Mouse (Mus musculus): ENCODE measurements at regions not wholly inside any gene's neighbourhood (a gene's known extent, or its start where the extent isn't known, plus 50 kb on each side); places are given as distances from the start of the nearest gene placed in this dataset.

- Histone ChIP-seq H3K4me2 (replicated peaks) (no peak overlapping the region), H3K4me3 (no peak overlapping the region), H3K4me1 (no peaks in the 10 kb centered on the region), H3K27me3 (no peaks in the 10 kb centered on the region), H3K9ac (replicated peaks) (no peak overlapping the region), H3K9me3 (no peaks in the 10 kb centered on the region), H3K27ac (replicated peaks) (no peak overlapping the region), H3K36me3 (no peaks in the 10 kb centered on the region)
- no peak for ATAC-seq (replicated peaks)
- 57% methylated on average over 4 of the region's 4 CpGs for WGBS
Measured at GRCm38 (mm10) chr12:9948784-9949183, 378.9 kb downstream of the Osr1 start.

- Histone ChIP-seq H3K4me3 (no peak overlapping the region), H3K27me3 (no peaks in the 10 kb centered on the region), H3K4me1 (no peaks in the 10 kb centered on the region), H3K36me3 (no peaks in the 10 kb centered on the region), H3K9ac (replicated peaks) (no peak overlapping the region), H3K27ac (replicated peaks) (no peak overlapping the region), H3K4me2 (replicated peaks) (no peak overlapping the region), H3K9me3 (no peaks in the 10 kb centered on the region)
- WGBS = 85% methylated on average over 2 of the region's 2 CpGs
- ATAC-seq (replicated peaks) = no peak; the same call in 1 of the 2 replicates
Measured at GRCm38 (mm10) chr12:9952372-9952771, 382.5 kb downstream of the Osr1 start.

DNA sequence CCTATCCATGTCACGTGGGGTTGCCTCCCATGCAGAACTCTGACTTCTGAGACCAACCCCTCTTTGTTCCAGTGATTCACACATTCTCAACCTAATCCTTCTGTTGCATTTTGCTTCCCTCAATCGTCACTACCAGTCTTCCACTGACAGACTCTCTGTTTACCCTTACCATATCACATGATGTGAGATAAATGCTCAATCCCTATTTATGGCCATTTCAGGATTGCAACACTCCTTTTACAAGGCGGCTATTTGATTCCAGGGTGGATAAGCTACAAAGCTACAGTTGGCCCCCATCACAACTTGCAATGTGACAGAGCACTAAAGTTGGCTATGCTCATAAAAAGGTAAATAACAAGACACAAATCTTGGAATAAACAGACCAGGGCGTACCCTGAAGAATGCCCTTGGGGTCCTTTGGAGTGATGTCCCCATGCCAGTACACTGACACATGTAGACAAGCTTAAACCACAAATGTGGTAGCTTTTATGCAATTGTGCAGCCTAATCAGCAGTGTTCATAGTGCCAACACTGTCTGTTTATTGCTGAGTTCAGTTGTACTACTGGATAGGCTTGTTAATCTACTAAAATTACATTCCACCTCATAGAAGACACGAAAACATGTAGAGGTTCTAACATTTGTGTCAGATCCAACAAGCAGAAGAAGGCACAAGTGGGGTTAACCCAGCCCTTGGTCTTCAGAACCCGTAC is 384.4 kb downstream of the Osr1 start:
- Histone ChIP-seq H3K9me3 (no peaks in the 10 kb centered on the region), H3K4me1 (no peaks in the 10 kb centered on the region), H3K9ac (replicated peaks) (no peak overlapping the region), H3K4me3 (no peak overlapping the region), H3K27ac (replicated peaks) (no peak overlapping the region), H3K27me3 (no peaks in the 10 kb centered on the region), H3K4me2 (replicated peaks) (no peak overlapping the region), H3K36me3 (no peaks in the 10 kb centered on the region)
- WGBS = 84% methylated on average over 6 of the region's 6 CpGs
- no peak for ATAC-seq (replicated peaks)

DNA sequence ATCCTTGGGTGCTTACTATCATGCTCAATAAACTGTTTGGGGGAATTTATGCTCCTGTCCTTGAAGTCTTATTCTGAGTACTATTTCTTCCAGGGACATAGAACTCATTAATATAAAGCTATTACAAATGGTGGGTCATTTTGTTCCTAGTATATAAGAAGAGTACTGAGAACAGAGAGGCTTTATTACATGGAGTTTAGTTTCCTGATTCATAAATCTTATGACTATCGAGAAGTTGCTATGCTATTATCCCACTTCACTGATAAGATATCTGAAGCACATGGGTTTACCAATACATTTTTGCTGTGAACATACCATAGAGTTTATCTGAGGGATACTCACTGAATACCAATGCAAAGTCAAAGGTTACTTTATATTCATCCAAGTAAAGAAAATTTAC is 399.5 kb downstream of the Osr1 start:
- 83% methylated on average over 1 of the region's 1 CpGs for WGBS
- no peaks in the 10 kb centered on the region for H3K4me1 ChIP-seq
- no peak for ATAC-seq (replicated peaks)
- no peak overlapping the region for H3K4me2 ChIP-seq (replicated peaks)
- no peak overlapping the region for H3K4me3 ChIP-seq
- H3K36me3 ChIP-seq = no peaks in the 10 kb centered on the region
- no peak overlapping the region for H3K27ac ChIP-seq (replicated peaks)
- H3K27me3 ChIP-seq = no peaks in the 10 kb centered on the region
- no peak overlapping the region for H3K9ac ChIP-seq (replicated peaks)
- H3K9me3 ChIP-seq = no peaks in the 10 kb centered on the region

DNA sequence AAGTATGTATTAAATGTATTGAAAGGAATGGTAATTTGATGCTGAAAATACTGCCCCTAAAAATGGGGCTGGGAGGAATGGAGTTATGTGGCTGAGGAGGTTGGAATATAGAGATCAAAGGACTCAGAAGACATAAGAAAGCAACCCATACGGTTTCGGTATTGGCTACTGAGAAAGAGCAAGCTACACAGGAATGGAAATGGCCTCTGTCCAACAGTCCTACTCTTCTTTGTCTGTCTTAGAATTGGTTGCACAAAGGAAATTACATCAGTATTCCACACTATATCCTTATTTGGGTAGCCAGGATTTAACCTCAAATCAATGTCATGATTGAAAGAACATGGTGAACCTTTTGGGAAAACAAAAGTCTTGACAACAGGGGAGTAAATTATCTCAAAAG is 399.0 kb upstream of the Nt5c1b start:
- H3K27me3 ChIP-seq = no peaks in the 10 kb centered on the region
- H3K4me3 ChIP-seq = no peak overlapping the region
- H3K9ac ChIP-seq (replicated peaks) = no peak overlapping the region
- H3K9me3 ChIP-seq = no peaks in the 10 kb centered on the region
- WGBS = 38% methylated on average over 2 of the region's 2 CpGs
- H3K4me2 ChIP-seq (replicated peaks) = no peak overlapping the region
- no peak overlapping the region for H3K27ac ChIP-seq (replicated peaks)
- no peaks in the 10 kb centered on the region for H3K4me1 ChIP-seq
- no peaks in the 10 kb centered on the region for H3K36me3 ChIP-seq
- ATAC-seq (replicated peaks) = no peak

- no peak overlapping the region for H3K4me3 ChIP-seq
- H3K27ac ChIP-seq (replicated peaks) = no peak overlapping the region
- no peak overlapping the region for H3K9ac ChIP-seq (replicated peaks)
- H3K27me3 ChIP-seq = no peaks in the 10 kb centered on the region
- 34% methylated on average over 3 of the region's 3 CpGs for WGBS
- peaks cover 11% of the 10 kb centered on the region; the same call in 1 of the 2 replicates for H3K4me1 ChIP-seq
- no peaks in the 10 kb centered on the region for H3K9me3 ChIP-seq
- no peak overlapping the region for H3K4me2 ChIP-seq (replicated peaks)
- ATAC-seq (replicated peaks) = peak; percentile 77
- no peaks in the 10 kb centered on the region for H3K36me3 ChIP-seq
Measured at GRCm38 (mm10) chr12:9978494-9979112, 391.2 kb upstream of the Nt5c1b start.

DNA sequence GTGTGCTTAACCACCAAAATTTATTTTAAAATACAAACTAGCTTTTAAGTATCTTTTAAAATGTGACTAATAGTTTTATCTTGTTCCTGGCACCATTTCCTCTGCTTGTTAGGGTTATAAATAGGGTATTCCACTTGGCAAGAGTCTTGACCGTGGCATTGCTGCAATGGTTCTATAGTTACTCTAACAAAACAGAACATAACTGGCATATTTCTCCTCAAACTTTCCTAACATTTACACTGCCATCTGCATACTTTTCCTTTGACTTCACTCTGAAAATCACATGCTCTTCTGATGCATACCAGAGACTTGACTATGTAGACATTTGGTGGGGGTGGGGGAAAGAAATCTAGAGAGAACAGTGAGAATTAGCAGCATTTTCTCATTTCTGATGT is 390.7 kb upstream of the Nt5c1b start:
- H3K4me3 ChIP-seq = no peak overlapping the region
- H3K27me3 ChIP-seq = no peaks in the 10 kb centered on the region
- H3K9ac ChIP-seq (replicated peaks) = no peak overlapping the region
- H3K9me3 ChIP-seq = no peaks in the 10 kb centered on the region
- no peak overlapping the region for H3K4me2 ChIP-seq (replicated peaks)
- no peaks in the 10 kb centered on the region for H3K36me3 ChIP-seq
- no peak overlapping the region for H3K27ac ChIP-seq (replicated peaks)
- peaks cover 11% of the 10 kb centered on the region; the same call in 1 of the 2 replicates for H3K4me1 ChIP-seq
- peak; percentile 46; the same call in 1 of the 2 replicates for ATAC-seq (replicated peaks)
- WGBS = 49% methylated on average over 1 of the region's 1 CpGs

DNA sequence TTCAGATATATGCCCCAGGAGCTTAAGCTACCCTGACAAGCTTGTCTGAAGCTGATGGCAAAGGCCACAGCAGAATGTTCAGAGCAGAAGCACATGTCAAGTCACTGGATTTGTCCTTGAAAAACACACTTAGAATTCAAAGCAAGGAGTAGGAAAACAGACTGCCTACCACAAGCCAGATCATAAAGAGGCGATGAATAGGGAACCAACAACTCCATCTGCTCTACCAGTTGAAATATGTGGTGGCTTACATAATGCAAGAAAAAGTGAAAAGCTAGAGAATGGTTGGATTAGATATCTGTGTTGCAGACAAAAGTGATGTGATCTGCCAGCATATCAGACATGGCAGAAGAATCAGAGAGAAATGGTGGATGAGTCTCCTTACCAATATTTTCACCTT is 378.5 kb upstream of the Nt5c1b start:
- Histone ChIP-seq H3K9me3 (no peaks in the 10 kb centered on the region), H3K4me2 (replicated peaks) (no peak overlapping the region), H3K27me3 (no peaks in the 10 kb centered on the region), H3K4me3 (no peak overlapping the region), H3K9ac (replicated peaks) (no peak overlapping the region), H3K36me3 (no peaks in the 10 kb centered on the region), H3K4me1 (no peaks in the 10 kb centered on the region), H3K27ac (replicated peaks) (no peak overlapping the region)
- no peak for ATAC-seq (replicated peaks)
- WGBS = 95% methylated on average over 1 of the region's 1 CpGs

GRCm38 (mm10) chr12:9995670-9996069 is 374.1 kb upstream of the Nt5c1b start:
- WGBS = 78% methylated on average over 3 of the region's 3 CpGs
- Histone ChIP-seq H3K9me3 (no peaks in the 10 kb centered on the region), H3K36me3 (no peaks in the 10 kb centered on the region), H3K4me1 (no peaks in the 10 kb centered on the region), H3K4me3 (no peak overlapping the region), H3K27me3 (no peaks in the 10 kb centered on the region), H3K9ac (replicated peaks) (no peak overlapping the region), H3K27ac (replicated peaks) (no peak overlapping the region), H3K4me2 (replicated peaks) (no peak overlapping the region)
- no peak for ATAC-seq (replicated peaks)

DNA sequence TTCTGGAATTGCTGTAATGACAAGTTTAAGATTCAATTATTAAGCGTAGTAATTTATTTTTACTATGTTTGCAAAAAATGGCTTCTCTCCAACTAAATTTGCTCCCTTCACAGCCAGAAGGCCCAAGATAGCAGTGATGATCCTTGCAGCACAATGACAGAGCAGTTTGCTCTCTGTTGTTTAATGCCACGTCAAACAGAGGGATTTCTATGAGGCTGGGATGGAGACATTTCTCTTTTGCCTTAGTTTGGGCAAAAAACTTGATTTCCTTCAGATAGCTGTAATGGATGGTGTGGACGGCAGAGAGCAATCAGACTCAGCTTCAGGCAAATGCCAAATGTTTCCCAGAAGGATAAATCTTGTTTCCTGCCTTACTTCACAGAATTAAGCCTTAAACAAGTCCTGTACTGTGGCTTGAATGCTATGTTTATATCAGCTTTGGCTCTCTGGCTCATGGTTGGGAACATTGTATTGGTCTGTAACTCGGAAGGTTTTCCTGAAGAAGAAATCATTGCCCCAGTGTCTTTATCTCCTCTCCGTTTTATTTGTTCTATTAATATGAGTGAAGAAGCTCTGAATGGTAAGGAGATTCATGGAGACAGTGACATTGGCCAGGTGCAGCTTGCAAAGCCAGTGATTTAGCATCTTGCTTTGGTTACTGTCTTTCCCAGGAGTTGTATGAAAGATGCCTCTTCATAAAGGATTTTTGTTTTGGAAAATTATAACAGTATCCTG is 373.2 kb upstream of the Nt5c1b start:
- Histone ChIP-seq H3K36me3 (no peaks in the 10 kb centered on the region), H3K9ac (replicated peaks) (no peak overlapping the region), H3K27me3 (no peaks in the 10 kb centered on the region), H3K9me3 (no peaks in the 10 kb centered on the region), H3K4me2 (replicated peaks) (no peak overlapping the region), H3K4me3 (no peak overlapping the region), H3K27ac (replicated peaks) (no peak overlapping the region), H3K4me1 (no peaks in the 10 kb centered on the region)
- 86% methylated on average over 5 of the region's 5 CpGs for WGBS
- ATAC-seq (replicated peaks) = no peak

DNA sequence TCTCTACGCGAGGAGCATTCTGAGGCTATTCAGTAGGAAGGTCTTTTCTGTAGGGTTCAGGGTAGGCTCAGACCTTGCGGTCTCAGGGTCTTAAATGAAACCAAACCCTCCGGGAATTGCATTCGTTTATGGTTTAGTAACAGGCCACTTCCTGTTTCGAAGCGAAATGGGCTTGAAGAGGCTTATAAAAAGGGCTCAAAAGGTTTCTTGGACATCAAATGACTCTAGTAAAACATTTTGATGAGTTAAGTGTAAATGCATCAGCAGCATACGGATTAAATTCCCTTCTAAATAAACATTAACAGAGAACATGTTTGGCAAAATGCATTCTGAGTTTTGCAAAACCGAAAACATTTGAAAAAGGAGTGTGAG is 372.6 kb upstream of the Nt5c1b start:
- WGBS = 86% methylated on average over 9 of the region's 9 CpGs
- no peak overlapping the region for H3K9ac ChIP-seq (replicated peaks)
- H3K9me3 ChIP-seq = no peaks in the 10 kb centered on the region

GRCm38 (mm10) chr12:9997571-9997970 is 372.2 kb upstream of the Nt5c1b start:
- Histone ChIP-seq H3K4me3 (no peak overlapping the region), H3K27ac (replicated peaks) (no peak overlapping the region), H3K9me3 (no peaks in the 10 kb centered on the region), H3K4me1 (no peaks in the 10 kb centered on the region), H3K27me3 (no peaks in the 10 kb centered on the region), H3K9ac (replicated peaks) (no peak overlapping the region), H3K4me2 (replicated peaks) (no peak overlapping the region), H3K36me3 (no peaks in the 10 kb centered on the region)
- WGBS = 76% methylated on average over 3 of the region's 3 CpGs
- ATAC-seq (replicated peaks) = no peak

More for the DNA sequence above, 372.6 kb upstream of the Nt5c1b start:
- Histone ChIP-seq H3K4me3 (no peak overlapping the region), H3K4me2 (replicated peaks) (no peak overlapping the region), H3K27me3 (no peaks in the 10 kb centered on the region), H3K36me3 (no peaks in the 10 kb centered on the region), H3K4me1 (no peaks in the 10 kb centered on the region), H3K27ac (replicated peaks) (no peak overlapping the region)
- ATAC-seq (replicated peaks) = no peak

All from forebrain, embryonic 15.5 days (tissue).